In genomic region chr3:106817676-106818075, GRCm38 (mm10) we compare ENCODE assay signal across 25 mouse cellular contexts. TPM values are rescaled to one million over a fixed set of nuclear protein-coding genes. Genes with fewer than 3 reads are reported as not detected.
"Had no signal": no experiment of that assay in that cellular context is flagged by ENCODE, and none has a peak within 500 bp of the region (broad histone marks: within the 10 kb centered on the region; RNA-seq: fewer than 3 reads in every experiment).

No protein-coding gene starts in this region.

- ATAC-seq: hindbrain, embryonic 16.5 days; inflammation-experienced regulatory T-cells, adult 6 months; intestine, embryonic 15.5 days; intestine, postnatal 0 days had no signal

- DNase-seq: gastrocnemius, postnatal 14 days; gastrocnemius, postnatal 36 days; heart, adult 11 months; heart, adult 2 months; heart, postnatal 4 days; kidney, adult 18-20 months; kidney, adult 8-10 months; kidney, postnatal 10 days; kidney, postnatal 25 days; kidney, postnatal 4 days; liver; liver, embryonic 13.5 days had no signal

RNA-seq across cellular contexts. Expression of gene Olfr266, which starts 8.4 kb away (rescaled TPM):
- total RNA-seq: gastrocnemius, adult 18-20 months; gastrocnemius, adult 8-10 months; gastrocnemius, postnatal 14 days; gastrocnemius, postnatal 36 days; heart, adult 2 months; heart, postnatal 25 days; heart, postnatal 4 days; layer of hippocampus, adult 2 months; layer of hippocampus, postnatal 10 days; layer of hippocampus, postnatal 25 days; left cerebral cortex, adult 2 months; left cerebral cortex, postnatal 14 days; left cerebral cortex, postnatal 36 days had no signal
